Mouse (Mus musculus): ENCODE measurements around the gene Dnmt3a. TPM values are rescaled to one million over a fixed set of nuclear protein-coding genes. Genes with fewer than 3 reads are reported as not detected.
A peak's percentile ranks its signal among the peaks of the same experiment; 100 is the strongest.

The Dnmt3a gene
- total and polyA plus RNA-seq, 2 experiments from 2014 or later: 88.5 to 130 TPM

- no peak overlapping the region for H3K4me3 ChIP-seq (ENCODE audit: low read depth, low read length)
- H3K27ac ChIP-seq (ENCODE audit: low read depth, low read length): no peak overlapping the region
- no peaks in the 10 kb centered on the region for H3K27me3 ChIP-seq (ENCODE audit: insufficient read depth, low read length)
- H3K36me3 ChIP-seq (ENCODE audit: insufficient read depth, low read length): peaks cover 26% of the 10 kb centered on the region
- no peaks in the 10 kb centered on the region for H3K4me1 ChIP-seq (ENCODE audit: insufficient read depth, low read length)
- peak; percentile 56 for TF ChIP-seq CTCF (IDR thresholded peaks at IDR 0.05)
- DNase-seq (ENCODE audit: low spot score): no peak
- 59% methylated on average over 5 of the region's 5 CpGs for WGBS
- H3K9ac ChIP-seq (replicated peaks; ENCODE audit: low read length, poor library complexity, severe bottlenecking): no peak overlapping the region
- no peaks in the 10 kb centered on the region for H3K9me3 ChIP-seq (ENCODE audit: low read length)
- ATAC-seq (ENCODE audit: low FRiP score): no peak
- H3K4me2 ChIP-seq (ENCODE audit: low read depth, low read length, poor library complexity, severe bottlenecking): no peak overlapping the region
Measured at GRCm38 (mm10) chr12:3852521-3852920, 46.7 kb downstream of the Dnmt3a start.

GRCm38 (mm10) chr12:3854419-3854818 lies 48.6 kb downstream of the Dnmt3a start:
- Histone ChIP-seq H3K9ac (replicated peaks; ENCODE audit: low read length, poor library complexity, severe bottlenecking) (no peak overlapping the region), H3K27me3 (ENCODE audit: insufficient read depth, low read length) (no peaks in the 10 kb centered on the region), H3K9me3 (ENCODE audit: low read length) (no peaks in the 10 kb centered on the region), H3K27ac (ENCODE audit: low read depth, low read length) (no peak overlapping the region), H3K36me3 (ENCODE audit: insufficient read depth, low read length) (peaks cover 26% of the 10 kb centered on the region), H3K4me2 (ENCODE audit: low read depth, low read length, poor library complexity, severe bottlenecking) (no peak overlapping the region), H3K4me3 (ENCODE audit: low read depth, low read length) (no peak overlapping the region), H3K4me1 (ENCODE audit: insufficient read depth, low read length) (no peaks in the 10 kb centered on the region)
- TF ChIP-seq CTCF (IDR thresholded peaks at IDR 0.05): no peak
- DNase-seq (ENCODE audit: low spot score): no peak
- 85% methylated on average over 4 of the region's 4 CpGs for WGBS
- ATAC-seq (ENCODE audit: low FRiP score): no peak

GRCm38 (mm10) chr12:3855762-3856501 lies 50.1 kb downstream of the Dnmt3a start:
- no peaks in the 10 kb centered on the region for H3K9me3 ChIP-seq (ENCODE audit: low read length)
- no peaks in the 10 kb centered on the region for H3K4me1 ChIP-seq (ENCODE audit: insufficient read depth, low read length)
- no peak overlapping the region for H3K4me3 ChIP-seq (ENCODE audit: low read depth, low read length)
- no peaks in the 10 kb centered on the region for H3K27me3 ChIP-seq (ENCODE audit: insufficient read depth, low read length)
- no peak for DNase-seq (ENCODE audit: low spot score)
- H3K9ac ChIP-seq (replicated peaks; ENCODE audit: low read length, poor library complexity, severe bottlenecking): no peak overlapping the region; the same call in 1 of the 2 replicates
- peaks cover 18% of the 10 kb centered on the region for H3K36me3 ChIP-seq (ENCODE audit: insufficient read depth, low read length)
- WGBS: 62% methylated on average over 7 of the region's 7 CpGs
- no peak overlapping the region for H3K4me2 ChIP-seq (ENCODE audit: low read depth, low read length, poor library complexity, severe bottlenecking)
- TF ChIP-seq CTCF (IDR thresholded peaks at IDR 0.05): 0 out of 2 replicates have a peak, but pooled peaks have one; percentile 7
- H3K27ac ChIP-seq (ENCODE audit: low read depth, low read length): peak overlapping the region; percentile 57
- ATAC-seq (ENCODE audit: low FRiP score): peak; percentile 24; the same call in 1 of the 2 replicates

- H3K36me3 ChIP-seq (ENCODE audit: insufficient read depth, low read length): peaks cover 16% of the 10 kb centered on the region
- ATAC-seq (ENCODE audit: low FRiP score) (no peak), DNase-seq (ENCODE audit: low spot score) (no peak)
- no peak overlapping the region for H3K4me2 ChIP-seq (ENCODE audit: low read depth, low read length, poor library complexity, severe bottlenecking)
- H3K9ac ChIP-seq (replicated peaks; ENCODE audit: low read length, poor library complexity, severe bottlenecking): no peak overlapping the region
- 75% methylated on average over 2 of the region's 2 CpGs for WGBS
- no peak overlapping the region for H3K4me3 ChIP-seq (ENCODE audit: low read depth, low read length)
- H3K27ac ChIP-seq (ENCODE audit: low read depth, low read length): no peak overlapping the region
- H3K4me1 ChIP-seq (ENCODE audit: insufficient read depth, low read length): no peaks in the 10 kb centered on the region
- H3K9me3 ChIP-seq (ENCODE audit: low read length): no peaks in the 10 kb centered on the region
- no peaks in the 10 kb centered on the region for H3K27me3 ChIP-seq (ENCODE audit: insufficient read depth, low read length)
- no peak for TF ChIP-seq CTCF (IDR thresholded peaks at IDR 0.05)
Measured at GRCm38 (mm10) chr12:3856748-3857147, 50.9 kb downstream of the Dnmt3a start.

- 79% methylated on average over 3 of the region's 3 CpGs for WGBS
- no peaks in the 10 kb centered on the region for H3K27me3 ChIP-seq (ENCODE audit: insufficient read depth, low read length)
- no peak for TF ChIP-seq CTCF (IDR thresholded peaks at IDR 0.05)
Measured at GRCm38 (mm10) chr12:3857231-3857630, 51.4 kb downstream of the Dnmt3a start.

GRCm38 (mm10) chr12:3857773-3858172 lies 52.0 kb downstream of the Dnmt3a start:
- Histone ChIP-seq H3K4me1 (ENCODE audit: insufficient read depth, low read length) (no peaks in the 10 kb centered on the region), H3K4me2 (ENCODE audit: low read depth, low read length, poor library complexity, severe bottlenecking) (no peak overlapping the region), H3K4me3 (ENCODE audit: low read depth, low read length) (no peak overlapping the region), H3K27me3 (ENCODE audit: insufficient read depth, low read length) (no peaks in the 10 kb centered on the region), H3K27ac (ENCODE audit: low read depth, low read length) (no peak overlapping the region), H3K9ac (replicated peaks; ENCODE audit: low read length, poor library complexity, severe bottlenecking) (no peak overlapping the region), H3K36me3 (ENCODE audit: insufficient read depth, low read length) (peaks cover 19% of the 10 kb centered on the region), H3K9me3 (ENCODE audit: low read length) (no peaks in the 10 kb centered on the region)
- DNase-seq (ENCODE audit: low spot score): no peak
- ATAC-seq (ENCODE audit: low FRiP score): no peak
- WGBS: 84% methylated on average over 9 of the region's 9 CpGs
- TF ChIP-seq CTCF (IDR thresholded peaks at IDR 0.05): no peak

More at GRCm38 (mm10) chr12:3857231-3857630, 51.4 kb downstream of the Dnmt3a start:
- H3K4me1 ChIP-seq (ENCODE audit: insufficient read depth, low read length): no peaks in the 10 kb centered on the region
- no peak for DNase-seq (ENCODE audit: low spot score)
- peaks cover 19% of the 10 kb centered on the region for H3K36me3 ChIP-seq (ENCODE audit: insufficient read depth, low read length)
- H3K9ac ChIP-seq (replicated peaks; ENCODE audit: low read length, poor library complexity, severe bottlenecking): no peak overlapping the region
- H3K4me3 ChIP-seq (ENCODE audit: low read depth, low read length): no peak overlapping the region
- H3K27ac ChIP-seq (ENCODE audit: low read depth, low read length): no peak overlapping the region
- no peaks in the 10 kb centered on the region for H3K9me3 ChIP-seq (ENCODE audit: low read length)
- no peak for ATAC-seq (ENCODE audit: low FRiP score)
- H3K4me2 ChIP-seq (ENCODE audit: low read depth, low read length, poor library complexity, severe bottlenecking): no peak overlapping the region
